Mouse (Mus musculus) heart, embryonic 10.5 days (tissue): ENCODE data around the gene L3mbtl4. TPM values are rescaled to one million over a fixed set of nuclear protein-coding genes. Genes with fewer than 3 reads are reported as not detected.
"Not testable (repeated sequence)": the region's sequence is repeated elsewhere in the genome, so short reads cannot be mapped to it uniquely, and the experiment has no call there.

Source experiments
- DNase-seq: peaks from one replicate; pipeline ENCODE4 v3.0.0-alpha.2; 2017; ENCODE audit warnings: low spot score
- H3K27ac ChIP-seq: fragments of 300-500 bp; sonication (generic); 2 replicates; pipeline ENCODE4 v1.5.1; 2016; ENCODE audit warnings: mild to moderate bottlenecking
- H3K27me3 ChIP-seq: fragments of 300-500 bp; sonication (generic); 2 replicates; pipeline ENCODE4 v1.6.1; 2016; ENCODE audit warnings: mild to moderate bottlenecking; ENCODE audit not compliant: poor library complexity, insufficient read depth, severe bottlenecking
- H3K36me3 ChIP-seq: fragments of 300-500 bp; sonication (generic); 2 replicates; pipeline ENCODE4 v1.6.1; 2016; ENCODE audit warnings: mild to moderate bottlenecking, moderate library complexity
- H3K4me1 ChIP-seq: fragments of 300-500 bp; sonication (generic); 2 replicates; pipeline ENCODE4 v1.6.1; 2016; ENCODE audit warnings: mild to moderate bottlenecking
- H3K4me3 ChIP-seq: fragments of 300-500 bp; sonication (generic); 2 replicates; pipeline ENCODE4 v1.5.1; 2016; ENCODE audit warnings: mild to moderate bottlenecking, moderate library complexity
- H3K9me3 ChIP-seq: fragments of 300-500 bp; sonication (generic); 2 replicates; pipeline ENCODE4 v1.6.1; 2016; ENCODE audit warnings: mild to moderate bottlenecking, moderate library complexity
- WGBS: fragments of 180-500 bp; shearing (Covaris S2); methylation state at CpG from one replicate; pipeline ENCODE4 v1.1.7; 2016; 5-methylcytosine and 5-hydroxymethylcytosine counted together
- polyA plus RNA-seq: library from polyadenylated mRNA; unstranded; fragments of >200 nt; fragmentation: Nextera tagmentation; extraction: Ambion mirVana; gene quantifications from 2 replicates; pipeline ENCODE4 v1.2.1, GENCODE M21; 2016

The L3mbtl4 gene
- polyA plus RNA-seq, 1 experiment from 2014 or later = not detected

DNA sequence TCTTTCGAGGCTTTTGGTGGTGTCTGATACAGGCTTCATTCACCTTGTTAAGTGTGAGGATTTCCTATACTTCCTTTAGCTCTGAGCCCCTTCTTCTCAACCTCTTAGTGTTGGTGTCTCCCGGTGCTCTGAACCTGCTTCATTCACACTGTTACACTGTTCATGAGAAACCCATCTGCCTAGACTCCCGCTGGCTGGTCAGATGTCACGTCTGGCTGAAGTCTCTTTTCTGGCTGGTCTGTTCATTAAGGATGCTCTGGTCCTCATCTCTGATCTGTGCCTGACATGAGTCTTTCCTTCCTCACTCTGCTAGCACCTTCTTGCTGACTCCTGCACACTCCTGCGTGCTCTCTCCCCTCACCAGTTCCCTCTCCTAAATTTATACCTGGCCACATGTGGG lies 160.0 kb downstream of the L3mbtl4 start:
- H3K27me3 ChIP-seq = no peaks in the 10 kb centered on the region
- H3K9me3 ChIP-seq = no peaks in the 10 kb centered on the region
- H3K36me3 ChIP-seq = no peaks in the 10 kb centered on the region
- H3K4me1 ChIP-seq = no peaks in the 10 kb centered on the region
- DNase-seq = no peak
- 76% methylated on average over 5 of the region's 5 CpGs for WGBS
- no peak overlapping the region for H3K4me3 ChIP-seq
- H3K27ac ChIP-seq = no peak overlapping the region

DNA sequence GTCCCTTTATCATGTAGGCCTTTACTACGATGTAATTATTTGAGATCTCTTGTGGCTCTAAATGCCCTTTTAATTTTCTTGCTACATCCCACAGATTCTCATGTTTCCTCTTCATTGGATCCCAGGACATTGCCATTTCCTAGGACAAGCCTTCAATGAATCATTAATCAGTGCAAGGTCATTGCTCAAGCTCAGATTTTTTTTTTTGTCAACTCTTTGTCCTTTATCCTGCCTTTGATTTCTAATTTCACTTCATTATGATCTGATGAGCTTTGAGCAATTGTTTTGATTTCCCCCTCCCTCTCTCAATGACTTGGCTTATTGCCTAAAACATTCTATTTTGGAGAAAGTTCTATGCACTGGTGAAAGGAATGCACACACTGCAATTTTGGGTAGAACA lies 177.3 kb downstream of the L3mbtl4 start:
- 75% methylated on average over 1 of the region's 1 CpGs for WGBS
- no peak for DNase-seq
- Histone ChIP-seq H3K27me3 (no peaks in the 10 kb centered on the region), H3K36me3 (no peaks in the 10 kb centered on the region), H3K4me3 (no peak overlapping the region), H3K9me3 (no peaks in the 10 kb centered on the region), H3K4me1 (no peaks in the 10 kb centered on the region), H3K27ac (no peak overlapping the region)

DNA sequence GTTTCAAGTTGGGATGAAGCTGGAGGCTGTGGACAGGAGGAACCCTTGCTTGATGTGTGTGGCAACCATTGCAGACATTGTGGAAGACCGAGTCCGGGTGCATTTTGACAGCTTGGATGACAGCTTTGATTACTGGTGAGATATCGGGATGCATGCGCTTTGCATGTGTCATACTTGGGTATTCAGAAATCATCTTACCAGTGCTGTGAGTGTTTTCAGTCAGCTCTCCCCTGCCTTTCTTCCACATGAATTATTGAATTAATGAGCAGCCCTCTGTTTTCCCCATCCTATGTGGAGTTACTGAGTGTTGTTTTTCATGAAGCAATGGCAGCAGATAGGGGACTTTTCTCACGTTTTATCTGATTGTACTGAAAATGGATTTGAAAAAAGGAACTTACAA lies 187.9 kb downstream of the L3mbtl4 start:
- Histone ChIP-seq H3K9me3 (no peaks in the 10 kb centered on the region), H3K27ac (no peak overlapping the region), H3K4me3 (no peak overlapping the region), H3K36me3 (no peaks in the 10 kb centered on the region), H3K4me1 (no peaks in the 10 kb centered on the region), H3K27me3 (no peaks in the 10 kb centered on the region)
- 84% methylated on average over 5 of the region's 5 CpGs for WGBS
- DNase-seq = no peak

DNA sequence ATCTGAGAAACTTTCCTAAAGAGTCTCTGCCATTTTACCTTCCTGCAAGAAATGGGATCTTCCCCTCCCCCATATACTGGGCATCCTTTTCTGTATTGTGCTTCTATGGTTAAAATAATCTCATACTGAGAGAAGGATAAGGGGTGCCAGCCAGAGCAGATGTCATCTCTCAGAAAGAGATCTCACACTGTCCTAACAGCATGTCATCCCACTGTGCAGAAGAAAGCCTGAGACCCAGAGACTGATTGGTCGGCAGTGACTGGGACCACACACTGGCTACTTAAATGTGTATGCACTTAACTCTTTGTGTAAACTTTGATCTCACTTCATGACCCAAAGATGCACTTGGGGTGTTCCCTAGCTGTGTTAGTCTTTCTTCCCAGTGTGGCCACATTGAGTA lies 193.7 kb downstream of the L3mbtl4 start:
- WGBS = 54% methylated on average over 1 of the region's 1 CpGs
- no peak for DNase-seq
- no peaks in the 10 kb centered on the region for H3K36me3 ChIP-seq
- H3K27me3 ChIP-seq = no peaks in the 10 kb centered on the region
- H3K4me3 ChIP-seq = no peak overlapping the region
- no peaks in the 10 kb centered on the region for H3K9me3 ChIP-seq
- no peak overlapping the region for H3K27ac ChIP-seq
- no peaks in the 10 kb centered on the region for H3K4me1 ChIP-seq

DNA sequence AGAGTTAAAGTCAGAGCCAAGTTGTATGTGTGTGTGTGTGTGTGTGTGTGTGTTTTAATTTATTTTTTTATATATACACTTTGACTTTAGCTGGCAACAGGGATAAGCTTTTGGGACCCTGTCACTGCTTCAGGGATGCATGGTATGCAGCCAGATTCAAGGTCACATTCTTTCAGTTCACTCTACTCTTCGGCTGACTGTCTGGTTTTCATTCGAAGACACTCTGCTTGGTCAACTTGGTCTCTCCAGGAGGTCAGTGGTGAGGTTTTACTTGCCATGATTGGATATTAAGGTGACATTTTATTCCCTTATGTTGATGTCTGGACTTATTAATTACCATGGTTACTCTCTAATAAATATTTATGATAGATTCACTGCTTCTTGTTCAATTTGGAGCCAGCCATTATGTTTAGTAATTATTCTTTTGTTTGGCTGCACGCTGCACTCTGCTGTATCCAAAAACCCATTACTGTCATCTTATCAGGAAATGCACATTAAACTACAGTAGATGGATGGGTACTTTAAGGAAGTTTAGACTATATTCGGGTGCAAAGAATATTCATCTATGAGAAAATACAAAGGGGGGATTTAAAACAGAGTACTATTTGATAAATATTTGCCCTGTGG lies 216.6 kb downstream of the L3mbtl4 start:
- Histone ChIP-seq H3K36me3 (no peaks in the 10 kb centered on the region), H3K27me3 (no peaks in the 10 kb centered on the region), H3K27ac (no peak overlapping the region), H3K4me3 (no peak overlapping the region), H3K4me1 (no peaks in the 10 kb centered on the region), H3K9me3 (no peaks in the 10 kb centered on the region)
- 75% methylated on average over 4 of the region's 4 CpGs for WGBS
- DNase-seq = no peak

DNA sequence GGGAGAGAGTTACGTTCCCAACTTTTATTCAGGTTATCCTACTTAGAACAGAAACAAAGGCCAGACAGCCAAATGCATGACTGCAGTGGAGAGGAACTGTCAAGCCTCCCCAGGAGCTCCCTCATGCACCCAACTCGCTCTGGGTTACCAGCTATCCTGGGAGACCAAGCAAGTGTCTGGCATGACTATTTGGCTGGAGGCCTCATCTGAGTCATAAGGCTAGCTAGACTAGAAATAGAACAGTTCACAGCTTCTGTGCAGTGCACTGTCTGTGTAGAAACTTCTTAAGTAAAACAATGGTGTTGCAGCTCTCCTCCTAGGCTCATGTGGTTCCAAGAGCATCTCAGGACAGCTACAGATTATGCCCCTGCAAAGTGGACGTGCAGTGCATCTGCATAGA lies 218.6 kb downstream of the L3mbtl4 start:
- WGBS = 74% methylated on average over 3 of the region's 3 CpGs
- H3K36me3 ChIP-seq = no peaks in the 10 kb centered on the region
- no peaks in the 10 kb centered on the region for H3K4me1 ChIP-seq
- no peak overlapping the region for H3K27ac ChIP-seq
- no peak for DNase-seq
- no peak overlapping the region for H3K4me3 ChIP-seq
- H3K27me3 ChIP-seq = no peaks in the 10 kb centered on the region
- no peaks in the 10 kb centered on the region for H3K9me3 ChIP-seq

DNA sequence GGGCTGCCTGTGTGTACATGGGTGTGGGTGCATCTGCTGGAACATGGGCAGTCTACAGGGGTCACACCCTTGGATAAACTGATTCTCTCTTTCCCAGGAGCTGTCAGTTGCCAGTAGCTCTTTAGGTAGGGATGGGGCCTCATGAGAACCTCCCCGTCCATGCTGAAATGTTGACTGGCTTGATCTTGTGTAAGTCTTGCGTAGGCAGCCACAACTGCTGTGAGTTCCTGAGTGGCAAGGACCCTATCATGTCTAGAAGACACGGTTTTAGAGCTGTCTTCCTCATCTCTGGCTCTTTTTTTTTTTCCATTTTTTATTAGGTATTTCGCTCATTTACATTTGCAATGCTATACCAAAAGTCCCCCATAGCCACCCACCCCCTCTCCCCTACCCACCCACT lies 229.4 kb downstream of the L3mbtl4 start:
- not testable (repeated sequence) for H3K4me1 ChIP-seq, DNase-seq, H3K36me3 ChIP-seq, H3K4me3 ChIP-seq, H3K9me3 ChIP-seq, H3K27me3 ChIP-seq, H3K27ac ChIP-seq
- WGBS = 69% methylated on average over 2 of the region's 4 CpGs

DNA sequence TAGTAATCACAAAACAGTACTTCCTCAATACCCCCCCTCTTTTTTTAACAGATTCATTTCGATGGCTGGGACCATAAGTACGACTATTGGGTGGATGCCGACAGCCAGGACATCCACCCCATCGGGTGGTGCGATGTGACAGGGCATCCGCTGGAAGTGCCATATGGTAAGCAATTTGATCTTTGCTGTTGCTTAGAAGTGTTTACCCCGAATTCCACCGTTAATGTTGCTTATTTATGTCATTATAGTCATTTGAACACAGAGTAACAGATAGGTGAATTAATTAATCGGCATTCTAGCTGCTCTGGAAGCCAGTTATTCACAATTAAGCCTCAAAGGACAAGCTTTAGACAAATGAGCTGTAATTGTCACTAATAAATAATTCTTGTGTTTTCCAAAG lies 286.1 kb downstream of the L3mbtl4 start:
- H3K9me3 ChIP-seq = no peaks in the 10 kb centered on the region
- no peaks in the 10 kb centered on the region for H3K27me3 ChIP-seq
- no peak overlapping the region for H3K4me3 ChIP-seq
- 74% methylated on average over 9 of the region's 9 CpGs for WGBS
- DNase-seq = no peak
- no peak overlapping the region for H3K27ac ChIP-seq
- H3K4me1 ChIP-seq = no peaks in the 10 kb centered on the region
- no peaks in the 10 kb centered on the region for H3K36me3 ChIP-seq

DNA sequence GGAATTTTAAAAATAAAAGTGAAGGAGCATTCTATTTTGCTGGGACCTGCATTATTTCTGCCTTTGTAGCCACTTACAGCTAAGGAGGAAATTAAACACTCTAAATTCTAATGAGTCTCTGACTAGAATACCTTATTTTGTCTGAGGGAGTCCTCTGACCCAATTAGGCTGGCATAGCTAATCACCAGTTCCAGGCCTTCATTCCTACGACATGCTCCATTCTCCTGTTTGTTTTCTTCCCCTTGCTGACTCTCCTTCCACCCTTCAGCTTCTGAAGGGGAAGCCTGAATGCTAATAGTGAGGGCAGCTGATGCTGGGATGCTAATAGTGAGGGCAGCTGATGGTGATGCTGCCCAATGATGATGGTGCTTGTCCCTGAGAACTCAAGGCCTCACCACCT lies 286.7 kb downstream of the L3mbtl4 start:
- Histone ChIP-seq H3K27ac (no peak overlapping the region), H3K4me1 (no peaks in the 10 kb centered on the region), H3K9me3 (no peaks in the 10 kb centered on the region), H3K27me3 (no peaks in the 10 kb centered on the region), H3K36me3 (no peaks in the 10 kb centered on the region), H3K4me3 (no peak overlapping the region)
- 51% methylated on average over 1 of the region's 1 CpGs for WGBS
- no peak for DNase-seq

DNA sequence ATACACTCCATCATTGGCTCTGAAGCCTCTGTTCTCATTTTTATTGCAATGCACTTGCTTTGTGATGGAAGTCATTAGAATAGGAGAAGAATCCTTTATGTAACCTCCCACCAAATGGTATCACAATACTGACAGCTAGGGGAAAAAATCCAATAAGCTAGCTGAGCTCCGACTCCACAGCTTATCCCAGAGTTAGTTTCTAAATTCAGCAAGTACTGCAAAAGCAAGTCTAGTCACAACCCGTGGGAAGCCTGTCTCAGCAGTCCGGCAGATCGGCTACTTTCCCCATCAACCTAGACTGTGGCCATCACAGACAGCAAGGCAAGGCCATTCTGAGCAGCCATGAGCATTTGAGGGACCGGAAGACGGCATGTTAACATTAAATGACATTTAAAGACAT lies 298.2 kb downstream of the L3mbtl4 start:
- Histone ChIP-seq H3K4me1 (no peaks in the 10 kb centered on the region), H3K27ac (no peak overlapping the region), H3K4me3 (no peak overlapping the region), H3K36me3 (no peaks in the 10 kb centered on the region), H3K9me3 (no peaks in the 10 kb centered on the region), H3K27me3 (no peaks in the 10 kb centered on the region)
- WGBS = 82% methylated on average over 6 of the region's 6 CpGs
- no peak for DNase-seq

DNA sequence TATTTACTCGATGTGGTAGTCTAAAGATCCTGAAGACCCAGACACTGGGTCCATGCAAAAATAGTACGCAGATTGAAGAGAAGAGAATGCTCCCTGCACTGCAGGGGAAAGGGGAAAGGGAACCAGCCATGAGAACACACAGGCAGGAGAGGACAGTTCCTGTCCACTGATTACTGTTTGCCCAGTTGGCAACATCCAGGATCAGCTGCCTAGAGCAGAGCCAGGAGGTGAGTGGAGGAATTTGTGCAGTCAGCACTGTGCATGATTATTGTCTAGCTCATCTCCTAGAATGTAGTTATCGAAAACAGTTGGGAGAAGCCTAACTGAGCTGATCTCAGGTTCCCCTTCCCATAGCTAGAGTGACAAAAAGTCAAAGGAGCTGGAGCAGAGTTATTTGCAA lies 311.6 kb downstream of the L3mbtl4 start:
- Histone ChIP-seq H3K27ac (no peak overlapping the region), H3K9me3 (no peaks in the 10 kb centered on the region), H3K27me3 (no peaks in the 10 kb centered on the region), H3K36me3 (no peaks in the 10 kb centered on the region), H3K4me3 (no peak overlapping the region), H3K4me1 (no peaks in the 10 kb centered on the region)
- 81% methylated on average over 3 of the region's 3 CpGs for WGBS
- no peak for DNase-seq

DNA sequence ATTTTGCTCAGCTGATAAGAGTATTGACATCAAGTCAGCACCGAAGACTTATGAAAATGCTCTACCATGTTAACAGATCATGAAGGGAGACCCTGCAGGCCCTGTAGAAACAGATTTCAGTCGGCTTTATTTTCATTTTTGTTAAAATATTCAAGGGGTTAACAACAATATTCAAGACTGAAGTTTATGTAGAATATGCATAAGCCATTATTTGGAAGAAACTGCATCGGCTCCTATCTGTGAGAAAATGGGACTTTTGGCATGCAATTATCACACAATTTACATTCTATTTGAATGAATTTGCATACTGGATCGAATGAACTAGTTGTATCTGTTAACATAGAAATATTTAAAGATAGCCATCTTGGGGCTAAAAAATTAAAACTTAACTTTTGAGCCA lies 318.0 kb downstream of the L3mbtl4 start:
- WGBS = 75% methylated on average over 4 of the region's 4 CpGs
- no peaks in the 10 kb centered on the region for H3K36me3 ChIP-seq
- no peak for DNase-seq
- no peaks in the 10 kb centered on the region for H3K9me3 ChIP-seq
- no peaks in the 10 kb centered on the region for H3K27me3 ChIP-seq
- H3K4me1 ChIP-seq = no peaks in the 10 kb centered on the region
- no peak overlapping the region for H3K4me3 ChIP-seq
- no peak overlapping the region for H3K27ac ChIP-seq

DNA sequence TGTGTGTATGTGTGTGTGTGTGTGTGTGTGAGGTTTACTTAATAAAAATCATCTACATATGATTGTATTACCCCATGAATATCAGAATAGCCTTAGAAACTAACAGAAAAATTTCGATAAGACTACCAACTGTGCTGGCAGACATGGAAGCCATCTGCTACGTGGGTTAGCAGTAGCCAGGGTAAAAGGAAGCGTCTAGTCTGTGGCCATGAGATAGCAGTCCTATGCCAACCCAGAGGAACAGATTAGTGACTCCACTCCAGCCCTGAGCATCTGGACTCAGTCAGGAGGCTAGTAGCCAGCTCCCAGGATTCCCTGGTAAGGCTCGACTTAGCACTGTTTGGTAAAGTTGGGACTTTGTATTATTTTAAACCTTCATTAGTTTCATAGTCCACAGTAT lies 329.1 kb downstream of the L3mbtl4 start:
- H3K27ac ChIP-seq = no peak overlapping the region
- WGBS = 68% methylated on average over 4 of the region's 4 CpGs
- H3K9me3 ChIP-seq = no peaks in the 10 kb centered on the region
- no peaks in the 10 kb centered on the region for H3K4me1 ChIP-seq
- no peaks in the 10 kb centered on the region for H3K27me3 ChIP-seq
- H3K4me3 ChIP-seq = no peak overlapping the region
- H3K36me3 ChIP-seq = no peaks in the 10 kb centered on the region
- no peak for DNase-seq

DNA sequence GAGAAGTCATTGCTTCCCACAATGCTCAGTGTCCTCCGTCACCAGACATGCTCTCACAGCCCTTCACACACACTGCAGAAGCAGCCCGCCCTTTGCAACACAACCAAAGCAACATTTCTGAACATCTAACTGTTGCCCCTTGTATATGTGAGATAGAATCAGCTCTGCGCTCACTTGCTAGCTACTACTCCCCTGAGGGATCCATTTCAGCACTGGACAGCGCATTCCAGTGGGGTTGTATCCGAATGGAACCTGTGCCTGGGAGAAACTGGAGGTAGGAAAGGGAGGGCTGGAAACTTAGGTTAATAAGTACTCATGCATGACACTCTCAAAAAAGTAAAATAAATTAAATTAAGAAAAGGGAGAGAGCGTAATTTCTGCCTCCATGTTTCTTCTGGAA lies 334.1 kb downstream of the L3mbtl4 start:
- no peak overlapping the region for H3K4me3 ChIP-seq
- no peak for DNase-seq
- no peaks in the 10 kb centered on the region for H3K36me3 ChIP-seq
- H3K4me1 ChIP-seq = no peaks in the 10 kb centered on the region
- no peaks in the 10 kb centered on the region for H3K9me3 ChIP-seq
- H3K27me3 ChIP-seq = no peaks in the 10 kb centered on the region
- 48% methylated on average over 6 of the region's 6 CpGs for WGBS
- H3K27ac ChIP-seq = no peak overlapping the region
